Mouse (Mus musculus): ENCODE data around the gene Trpm7. TPM values are rescaled to one million over a fixed set of nuclear protein-coding genes. Genes with fewer than 3 reads are reported as not detected.

Gene Trpm7
- total and polyA plus RNA-seq, 3 experiments: 1.5 to 41.1 (median 35.8) TPM

Small RNA genes within 50 kb of the gene (microRNA-seq; reads per million reads assigned to microRNA genes)
- gene Mir3473g: 0.44 to 2.1 reads per million in 2 experiments

Other genes with a start within 250 kb of the Trpm7 start
- gene Gabpb1, start 199.9 kb downstream of the Trpm7 start, total RNA-seq (2021): 10 to 100 TPM; 14.9 to 22.3 TPM
- gene Gabpb1, start 199.9 kb downstream of the Trpm7 start, polyA plus RNA-seq (2012; rRNA removed): 1.9 and 4.1 TPM in 2 replicates
- 10 to 100 TPM; 72.7 to 79.8 TPM for gene Usp8, start 168.9 kb downstream of the Trpm7 start, total RNA-seq (2021)
- 10.8 and 13.2 TPM in 2 replicates for gene Usp8, start 168.9 kb downstream of the Trpm7 start, polyA plus RNA-seq (2012; rRNA removed)
- gene Usp50, start 92.8 kb downstream of the Trpm7 start, total RNA-seq (2021): not detected
- gene Usp50, start 92.8 kb downstream of the Trpm7 start, polyA plus RNA-seq (2012; rRNA removed): 0.30 and 0.54 TPM in 2 replicates
- gene Sppl2a, start 57.0 kb upstream of the Trpm7 start, total RNA-seq (2021): 10 to 100 TPM; 72.2 to 86.9 TPM
- gene Sppl2a, start 57.0 kb upstream of the Trpm7 start, polyA plus RNA-seq (2012; rRNA removed): 9.1 and 10.6 TPM in 2 replicates
- gene Ap4e1, start 132.5 kb upstream of the Trpm7 start, total RNA-seq (2021): 10 to 100 TPM in 1 of 2 experiments, 1 to 10 TPM in 1; 8.3 to 10.6 TPM
- gene Ap4e1, start 132.5 kb upstream of the Trpm7 start, polyA plus RNA-seq (2012; rRNA removed): 1.0 TPM in 2 replicates
- gene Blvra, start 194.4 kb upstream of the Trpm7 start, total RNA-seq (2021): 10 to 100 TPM; 24.3 to 27.8 TPM
- 2.9 TPM in 2 replicates for gene Blvra, start 194.4 kb upstream of the Trpm7 start, polyA plus RNA-seq (2012; rRNA removed)

All from adrenal gland, adult 2 months (tissue).